Mouse (Mus musculus) induced T-regulatory cell, adult 2 months (primary cell): ENCODE measurements around the gene Grik5.
"Not testable (repeated sequence)": the region's sequence is repeated elsewhere in the genome, so short reads cannot be mapped to it uniquely, and the experiment has no call there.

Experiments
- DNase-seq: peaks from one replicate; pipeline ENCODE4 v3.0.0-alpha.2; 2012; ENCODE audit warnings: low read depth

Grik5 gene

GRCm38 (mm10) chr7:25079496-25080026 lies 7.4 kb upstream of the Grik5 start:
- no peak for DNase-seq

- no peak for DNase-seq
These were observed 5.2 kb upstream of the Grik5 start for GRCm38 (mm10) chr7:25077414-25077755.

GRCm38 (mm10) chr7:25076663-25077413 lies 4.7 kb upstream of the Grik5 start:
- DNase-seq = peak; percentile 98

GRCm38 (mm10) chr7:25076296-25076662 lies 4.1 kb upstream of the Grik5 start:
- no peak for DNase-seq

- no peak for DNase-seq
These were observed 1.8 kb upstream of the Grik5 start for GRCm38 (mm10) chr7:25073924-25074323.

GRCm38 (mm10) chr7:25072716-25073390 lies 707 bp upstream of the Grik5 start:
- peak; percentile 49 for DNase-seq

- DNase-seq = no peak
These were observed 3.4 kb downstream of the Grik5 start for GRCm38 (mm10) chr7:25068724-25069123.

- DNase-seq = no peak
These were observed 4.1 kb downstream of the Grik5 start for GRCm38 (mm10) chr7:25067909-25068656.

GRCm38 (mm10) chr7:25067338-25067737 lies 4.8 kb downstream of the Grik5 start:
- no peak for DNase-seq

GRCm38 (mm10) chr7:25063900-25064299 lies 8.2 kb downstream of the Grik5 start:
- DNase-seq = no peak

- DNase-seq = no peak
These were observed 8.8 kb downstream of the Grik5 start for GRCm38 (mm10) chr7:25063346-25063745.

- no peak for DNase-seq
These were observed 13.3 kb downstream of the Grik5 start for GRCm38 (mm10) chr7:25058836-25059235.

- DNase-seq = no peak
These were observed 13.8 kb downstream of the Grik5 start for GRCm38 (mm10) chr7:25058394-25058793.

GRCm38 (mm10) chr7:25057888-25058287 lies 14.3 kb downstream of the Grik5 start:
- DNase-seq = no peak

GRCm38 (mm10) chr7:25056951-25057350 lies 15.2 kb downstream of the Grik5 start:
- no peak for DNase-seq

GRCm38 (mm10) chr7:25052587-25052986 lies 19.6 kb downstream of the Grik5 start:
- no peak for DNase-seq

GRCm38 (mm10) chr7:25049295-25049930 lies 22.7 kb downstream of the Grik5 start:
- DNase-seq = no peak

- DNase-seq = no peak
These were observed 24.8 kb downstream of the Grik5 start for GRCm38 (mm10) chr7:25047363-25047762.

- DNase-seq = not testable (repeated sequence)
These were observed 27.5 kb downstream of the Grik5 start for GRCm38 (mm10) chr7:25044599-25044998.

GRCm38 (mm10) chr7:25041921-25042320 lies 30.2 kb downstream of the Grik5 start:
- DNase-seq = no peak

- DNase-seq = peak; percentile 80
These were observed 36.2 kb downstream of the Grik5 start for GRCm38 (mm10) chr7:25035916-25036315.

- no peak for DNase-seq
These were observed 37.4 kb downstream of the Grik5 start for GRCm38 (mm10) chr7:25034796-25035195.
